Comparison of ENCODE assay signal across 16 mouse cellular contexts in the genomic region with DNA sequence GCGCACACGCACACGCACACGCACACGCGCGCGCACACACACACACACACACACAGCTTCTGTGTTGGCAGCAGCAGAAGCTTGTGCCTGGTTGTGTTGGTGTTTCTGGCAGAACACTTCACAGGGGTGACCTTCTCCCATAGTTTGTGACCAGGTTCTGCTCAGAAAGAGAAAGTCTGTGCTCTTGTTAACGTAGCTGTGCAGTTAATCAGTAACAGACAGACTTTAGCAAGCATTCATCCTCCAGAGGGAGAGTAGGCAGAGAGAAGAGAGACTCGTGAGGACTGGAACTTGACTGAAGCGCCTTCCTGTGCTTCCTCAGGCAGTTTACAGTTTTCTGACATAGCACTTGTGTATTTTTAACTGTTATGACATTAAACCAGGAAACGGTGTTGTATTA. TPM values are rescaled to one million over a fixed set of nuclear protein-coding genes. Genes with fewer than 3 reads are reported as not detected.
DNase-seq lines count a peak whose midpoint lies in the region; ATAC-seq and TF ChIP-seq lines count a peak whose summit lies in the region.
"Had no signal": no experiment of that assay in that cellular context is flagged by ENCODE, and none has a peak within 500 bp of the region (broad histone marks: within the 10 kb centered on the region; RNA-seq: fewer than 3 reads in every experiment).

No protein-coding gene starts in this region.

- H3K4me3 ChIP-seq in layer of hippocampus, adult 2 months: no peak overlapping the region
- no peak overlapping the region for H3K4me3 ChIP-seq in liver, embryonic 14.5 days (ENCODE audit: insufficient read depth in 1 of 2, low read depth in 2 of 2, low read length in 2 of 2)
- no peak overlapping the region for H3K4me3 ChIP-seq in forebrain, embryonic 15.5 days
- H3K4me3 ChIP-seq: embryonic facial prominence, embryonic 10.5 days; gastrocnemius, adult 2 months; heart, embryonic 12.5 days; hindbrain, embryonic 10.5 days had no signal

- no peak overlapping the region for H3K4me2 ChIP-seq in liver, embryonic 14.5 days (ENCODE audit: low read depth)
- H3K4me2 ChIP-seq in forebrain, embryonic 15.5 days (replicated peaks): no peak overlapping the region
- H3K4me2 ChIP-seq: heart, embryonic 12.5 days had no signal

- 0 out of 2 replicates have a peak, but pooled peaks have one; percentile 7 for TF ChIP-seq CTCF in layer of hippocampus, adult 2 months (conservative IDR thresholded peaks at IDR 0.05)
- TF ChIP-seq CTCF in liver, embryonic 14.5 days (IDR thresholded peaks at IDR 0.05; ENCODE audit: low read depth): no peak

- WGBS in liver, embryonic 14.5 days (ENCODE audit: insufficient replicate concordance): 73% methylated on average over 12 of the region's 12 CpGs
- 96% methylated on average over 12 of the region's 12 CpGs for WGBS in forebrain, embryonic 15.5 days

- no peak for ATAC-seq in liver, embryonic 14.5 days (ENCODE audit: insufficient read depth)
- no peak for ATAC-seq in forebrain, embryonic 15.5 days (replicated peaks)
- ATAC-seq: activated CD4-positive, CD25-positive, alpha-beta regulatory T cell, adult 4 months had no signal

- peak overlapping the region; percentile 67; the same call in 1 of the 2 replicates for H3K27ac ChIP-seq in layer of hippocampus, adult 2 months
- H3K27ac ChIP-seq in liver, embryonic 14.5 days: no peak overlapping the region
- no peak overlapping the region for H3K27ac ChIP-seq in forebrain, embryonic 15.5 days (replicated peaks)
- H3K27ac ChIP-seq: embryonic facial prominence, embryonic 10.5 days; gastrocnemius, adult 2 months; macrophage had no signal

- no peaks in the 10 kb centered on the region for H3K27me3 ChIP-seq in liver, embryonic 14.5 days (ENCODE audit: control insufficient read depth, insufficient read depth, low read length)
- no peaks in the 10 kb centered on the region for H3K27me3 ChIP-seq in forebrain, embryonic 15.5 days
- H3K27me3 ChIP-seq: heart, embryonic 12.5 days had no signal

- no peaks in the 10 kb centered on the region for H3K4me1 ChIP-seq in liver, embryonic 14.5 days (replicated peaks; ENCODE audit: control insufficient read depth in 2 of 2, insufficient read depth in 2 of 2, low read length in 1 of 2)
- no peaks in the 10 kb centered on the region for H3K4me1 ChIP-seq in forebrain, embryonic 15.5 days

- no peaks in the 10 kb centered on the region for H3K36me3 ChIP-seq in liver, embryonic 14.5 days (replicated peaks; ENCODE audit: control insufficient read depth, insufficient read depth, low read depth)
- no peaks in the 10 kb centered on the region for H3K36me3 ChIP-seq in forebrain, embryonic 15.5 days
- H3K36me3 ChIP-seq: embryonic facial prominence, embryonic 10.5 days; heart, embryonic 12.5 days; hindbrain, embryonic 10.5 days had no signal

- H3K9me3 ChIP-seq in liver, embryonic 14.5 days (ENCODE audit: control insufficient read depth, low read length): no peaks in the 10 kb centered on the region
- no peaks in the 10 kb centered on the region for H3K9me3 ChIP-seq in forebrain, embryonic 15.5 days
- H3K9me3 ChIP-seq: embryonic facial prominence, embryonic 10.5 days; heart, embryonic 12.5 days; hindbrain, embryonic 10.5 days had no signal

- TF ChIP-seq EP300 in liver, embryonic 14.5 days (IDR thresholded peaks at IDR 0.05; ENCODE audit: low read depth): no peak

- no peak for DNase-seq in layer of hippocampus, adult 2 months (ENCODE audit: low spot score in 2 of 2)
- DNase-seq in layer of hippocampus, adult 11-12 months (ENCODE audit: low spot score): no peak
- peak; percentile 41 for DNase-seq in R1 (ENCODE audit: low read depth, low spot score)
- DNase-seq in kidney, adult 9 months: peak; percentile 87
- DNase-seq in liver, embryonic 14.5 days (ENCODE audit: low read depth in 3 of 3, low spot score in 3 of 3): peak in 2 of 3 experiments; percentile 4 to 7
- no peak for DNase-seq in urinary bladder, adult 18-20 months (ENCODE audit: low spot score in 2 of 2)
- DNase-seq in layer of hippocampus, postnatal 10 days (ENCODE audit: low spot score in 2 of 2): no peak
- DNase-seq: cerebellum, adult 9-11 months; gastrocnemius, adult 2 months; thymus, adult 18-20 months had no signal

- no peak overlapping the region for H3K9ac ChIP-seq in liver, embryonic 14.5 days (replicated peaks)
- H3K9ac ChIP-seq in forebrain, embryonic 15.5 days (replicated peaks): no peak overlapping the region
- H3K9ac ChIP-seq: heart, embryonic 12.5 days had no signal

RNA-seq across cellular contexts. Expression of gene Myo6, which starts 45.3 kb away (rescaled TPM):
- 10 to 100 TPM; 82.0 to 83.8 TPM for total RNA-seq in layer of hippocampus, adult 2 months (2021)
- polyA plus RNA-seq in liver, embryonic 14.5 days (2012; rRNA removed): 2.0 and 2.3 TPM in 2 replicates
- 1.8 and 2.6 TPM in 2 replicates for polyA plus RNA-seq in liver, embryonic 14.5 days (2014; fragmentation: Nextera tagmentation; extraction: Ambion mirVana)
- polyA plus RNA-seq in forebrain, embryonic 15.5 days (2015; fragmentation: Nextera tagmentation; extraction: Ambion mirVana): 12.8 and 13.5 TPM in 2 replicates
- 10 to 100 TPM; 59.0 to 72.6 TPM for total RNA-seq in layer of hippocampus, postnatal 10 days (2021)

Comparison
In these comparisons a context has a peak if more than half of its experiments do, and no peak if none do; other contexts are left out.
1. DNase-seq: peak in R1 (single experiment), kidney, adult 9 months (single experiment) and liver, embryonic 14.5 days (2 of 3); none in layer of hippocampus, adult 2 months (0 of 2), layer of hippocampus, adult 11-12 months (single experiment), urinary bladder, adult 18-20 months (0 of 2) and layer of hippocampus, postnatal 10 days (0 of 2).